Mouse (Mus musculus) forebrain, embryonic 15.5 days (tissue): ENCODE measurements around the gene Ppp1cb. TPM values are rescaled to one million over a fixed set of nuclear protein-coding genes. Genes with fewer than 3 reads are reported as not detected.
A peak's percentile ranks its signal among the peaks of the same experiment; 100 is the strongest.

Experiments used
- ATAC-seq: fragments of 200-750 bp; cut with Nextera tagmentation; replicated peaks from 2 replicates; pipeline ENCODE4 v1.8.0; 2017; ENCODE audit warnings: mild to moderate bottlenecking, moderate TSS enrichment, moderate library complexity
- H3K27ac ChIP-seq: fragments of 300-500 bp; sonication (generic); replicated peaks from 2 replicates; pipeline ENCODE4 v1.5.1; 2015; ENCODE audit warnings: mild to moderate bottlenecking, inconsistent platforms
- H3K27me3 ChIP-seq: fragments of 300-500 bp; sonication (generic); 2 replicates; pipeline ENCODE4 v1.6.1; 2015; ENCODE audit warnings: inconsistent platforms
- H3K36me3 ChIP-seq: fragments of 300-500 bp; sonication (generic); 2 replicates; pipeline ENCODE4 v1.6.1; 2015; ENCODE audit warnings: mild to moderate bottlenecking, inconsistent platforms
- H3K4me1 ChIP-seq: fragments of 300-500 bp; sonication (generic); 2 replicates; pipeline ENCODE4 v1.6.1; 2015; ENCODE audit warnings: inconsistent platforms
- H3K4me2 ChIP-seq: fragments of 300-500 bp; sonication (generic); replicated peaks from 2 replicates; pipeline ENCODE4 v1.6.1; 2015; ENCODE audit warnings: mild to moderate bottlenecking, inconsistent platforms
- H3K4me3 ChIP-seq: fragments of 300-500 bp; sonication (generic); 2 replicates; pipeline ENCODE4 v1.5.1; 2015; ENCODE audit warnings: mild to moderate bottlenecking, inconsistent platforms
- H3K9ac ChIP-seq: fragments of 300-500 bp; sonication (generic); replicated peaks from 2 replicates; pipeline ENCODE4 v1.6.1; 2015; ENCODE audit warnings: mild to moderate bottlenecking, inconsistent platforms
- H3K9me3 ChIP-seq: fragments of 300-500 bp; sonication (generic); 2 replicates; pipeline ENCODE4 v1.6.1; 2016; ENCODE audit warnings: inconsistent platforms
- WGBS: fragments of 180-500 bp; shearing (Covaris S2); methylation state at CpG from one replicate; pipeline ENCODE4 v1.1.7; 2015; ENCODE audit warnings: mixed read lengths; 5-methylcytosine and 5-hydroxymethylcytosine counted together
- polyA plus RNA-seq: library from polyadenylated mRNA; unstranded; fragments of >200 nt; fragmentation: Nextera tagmentation; extraction: Ambion mirVana; gene quantifications from 2 replicates; pipeline ENCODE4 v1.2.1, GENCODE M21; 2015

The Ppp1cb gene
- 211 and 225 TPM in 2 replicates for polyA plus RNA-seq

GRCm38 (mm10) chr5:32458408-32459143 is at the start of gene Ppp1cb:
Ppp1cb (plus strand) TSS chr5:32458843.
- peak within 1 kb of the TSS; percentile 89 for H3K4me3 ChIP-seq
- no peaks in the 10 kb centered on the region for H3K9me3 ChIP-seq
- ATAC-seq = peak; percentile 98
- 2% methylated on average over 43 of the region's 54 CpGs for WGBS
- no peaks in the 10 kb centered on the region for H3K27me3 ChIP-seq
- peak within 1 kb of the TSS; percentile 68 for H3K4me2 ChIP-seq
- no peaks in the 10 kb centered on the region for H3K36me3 ChIP-seq
- peaks cover 21% of the 10 kb centered on the region for H3K4me1 ChIP-seq
- peak within 1 kb of the TSS; percentile 98 for H3K9ac ChIP-seq
- peak within 1 kb of the TSS; percentile 99 for H3K27ac ChIP-seq

- H3K27ac ChIP-seq = no peak overlapping the region
- H3K9me3 ChIP-seq = no peaks in the 10 kb centered on the region
- H3K4me1 ChIP-seq = peaks cover 12% of the 10 kb centered on the region
- no peak overlapping the region for H3K4me2 ChIP-seq
- no peak overlapping the region for H3K4me3 ChIP-seq
- no peaks in the 10 kb centered on the region for H3K27me3 ChIP-seq
- no peaks in the 10 kb centered on the region for H3K36me3 ChIP-seq
- no peak overlapping the region for H3K9ac ChIP-seq
- no peak for ATAC-seq
- WGBS = 85% methylated on average over 2 of the region's 2 CpGs
These were observed 48.9 kb upstream of the Ppp1cb start for GRCm38 (mm10) chr5:32409747-32410146.

GRCm38 (mm10) chr5:32410954-32411688 is 47.5 kb upstream of the Ppp1cb start:
- H3K4me3 ChIP-seq = no peak overlapping the region
- H3K9ac ChIP-seq = no peak overlapping the region
- no peak overlapping the region for H3K27ac ChIP-seq
- H3K4me2 ChIP-seq = no peak overlapping the region
- 79% methylated on average over 3 of the region's 3 CpGs for WGBS
- H3K4me1 ChIP-seq = peaks cover 12% of the 10 kb centered on the region
- no peak for ATAC-seq
- H3K27me3 ChIP-seq = no peaks in the 10 kb centered on the region
- H3K9me3 ChIP-seq = no peaks in the 10 kb centered on the region
- H3K36me3 ChIP-seq = no peaks in the 10 kb centered on the region

- Histone ChIP-seq H3K36me3 (no peaks in the 10 kb centered on the region), H3K27ac (no peak overlapping the region), H3K4me1 (peaks cover 12% of the 10 kb centered on the region), H3K9ac (no peak overlapping the region), H3K4me2 (no peak overlapping the region), H3K4me3 (no peak overlapping the region), H3K27me3 (no peaks in the 10 kb centered on the region), H3K9me3 (no peaks in the 10 kb centered on the region)
- WGBS = 31% methylated on average over 1 of the region's 1 CpGs
- ATAC-seq = no peak
These were observed 46.3 kb upstream of the Ppp1cb start for GRCm38 (mm10) chr5:32412186-32412950.

- Histone ChIP-seq H3K4me2 (no peak overlapping the region), H3K4me1 (peaks cover 12% of the 10 kb centered on the region), H3K9me3 (no peaks in the 10 kb centered on the region), H3K27me3 (no peaks in the 10 kb centered on the region), H3K36me3 (no peaks in the 10 kb centered on the region), H3K4me3 (no peak overlapping the region), H3K9ac (no peak overlapping the region), H3K27ac (no peak overlapping the region)
- ATAC-seq = no peak
- 25% methylated on average over 2 of the region's 2 CpGs for WGBS
These were observed 45.6 kb upstream of the Ppp1cb start for GRCm38 (mm10) chr5:32413083-32413482.

- Histone ChIP-seq H3K4me1 (peaks cover 12% of the 10 kb centered on the region), H3K4me2 (no peak overlapping the region), H3K9me3 (no peaks in the 10 kb centered on the region), H3K27me3 (no peaks in the 10 kb centered on the region), H3K9ac (no peak overlapping the region), H3K36me3 (no peaks in the 10 kb centered on the region), H3K27ac (no peak overlapping the region), H3K4me3 (no peak overlapping the region)
- no peak for ATAC-seq
- 66% methylated on average over 2 of the region's 2 CpGs for WGBS
These were observed 45.1 kb upstream of the Ppp1cb start for GRCm38 (mm10) chr5:32413569-32413968.

- ATAC-seq = no peak
- WGBS = 83% methylated on average over 5 of the region's 5 CpGs
- peaks cover 12% of the 10 kb centered on the region for H3K4me1 ChIP-seq
These were observed 44.1 kb upstream of the Ppp1cb start for GRCm38 (mm10) chr5:32414461-32414985.

GRCm38 (mm10) chr5:32415554-32415953 is 43.1 kb upstream of the Ppp1cb start:
- Histone ChIP-seq H3K9ac (no peak overlapping the region), H3K36me3 (no peaks in the 10 kb centered on the region), H3K4me3 (no peak overlapping the region), H3K4me2 (no peak overlapping the region), H3K4me1 (peaks cover 12% of the 10 kb centered on the region), H3K9me3 (no peaks in the 10 kb centered on the region), H3K27me3 (no peaks in the 10 kb centered on the region), H3K27ac (no peak overlapping the region)
- 92% methylated on average over 6 of the region's 6 CpGs for WGBS
- ATAC-seq = no peak

More at GRCm38 (mm10) chr5:32414461-32414985, 44.1 kb upstream of the Ppp1cb start:
- Histone ChIP-seq H3K36me3 (no peaks in the 10 kb centered on the region), H3K9ac (no peak overlapping the region), H3K27me3 (no peaks in the 10 kb centered on the region), H3K4me3 (no peak overlapping the region), H3K27ac (no peak overlapping the region), H3K4me2 (no peak overlapping the region), H3K9me3 (no peaks in the 10 kb centered on the region)

GRCm38 (mm10) chr5:32416881-32417280 is 41.8 kb upstream of the Ppp1cb start:
- Histone ChIP-seq H3K9me3 (no peaks in the 10 kb centered on the region), H3K4me2 (no peak overlapping the region), H3K36me3 (no peaks in the 10 kb centered on the region), H3K27ac (no peak overlapping the region), H3K27me3 (no peaks in the 10 kb centered on the region), H3K4me3 (no peak overlapping the region), H3K9ac (no peak overlapping the region), H3K4me1 (peaks cover 12% of the 10 kb centered on the region)
- WGBS = 60% methylated on average over 4 of the region's 4 CpGs
- no peak for ATAC-seq

- Histone ChIP-seq H3K4me1 (no peaks in the 10 kb centered on the region), H3K4me2 (no peak overlapping the region), H3K27ac (no peak overlapping the region), H3K27me3 (no peaks in the 10 kb centered on the region), H3K9me3 (no peaks in the 10 kb centered on the region), H3K4me3 (no peak overlapping the region), H3K9ac (no peak overlapping the region), H3K36me3 (no peaks in the 10 kb centered on the region)
- 42% methylated on average over 15 of the region's 15 CpGs for WGBS
- no peak for ATAC-seq
These were observed 36.5 kb upstream of the Ppp1cb start for GRCm38 (mm10) chr5:32422081-32422589.

- Histone ChIP-seq H3K4me1 (no peaks in the 10 kb centered on the region), H3K27me3 (no peaks in the 10 kb centered on the region), H3K36me3 (no peaks in the 10 kb centered on the region), H3K9ac (no peak overlapping the region), H3K27ac (no peak overlapping the region), H3K4me2 (no peak overlapping the region), H3K9me3 (no peaks in the 10 kb centered on the region), H3K4me3 (no peak overlapping the region)
- WGBS = 72% methylated on average over 11 of the region's 11 CpGs
- ATAC-seq = no peak
These were observed 35.1 kb upstream of the Ppp1cb start for GRCm38 (mm10) chr5:32423339-32424046.
